Mouse (Mus musculus): ENCODE measurements at regions not wholly inside any gene's neighbourhood (a gene's known extent, or its start where the extent isn't known, plus 50 kb on each side); places are given as distances from the start of the nearest gene placed in this dataset.
A peak's percentile ranks its signal among the peaks of the same experiment; 100 is the strongest.

DNA sequence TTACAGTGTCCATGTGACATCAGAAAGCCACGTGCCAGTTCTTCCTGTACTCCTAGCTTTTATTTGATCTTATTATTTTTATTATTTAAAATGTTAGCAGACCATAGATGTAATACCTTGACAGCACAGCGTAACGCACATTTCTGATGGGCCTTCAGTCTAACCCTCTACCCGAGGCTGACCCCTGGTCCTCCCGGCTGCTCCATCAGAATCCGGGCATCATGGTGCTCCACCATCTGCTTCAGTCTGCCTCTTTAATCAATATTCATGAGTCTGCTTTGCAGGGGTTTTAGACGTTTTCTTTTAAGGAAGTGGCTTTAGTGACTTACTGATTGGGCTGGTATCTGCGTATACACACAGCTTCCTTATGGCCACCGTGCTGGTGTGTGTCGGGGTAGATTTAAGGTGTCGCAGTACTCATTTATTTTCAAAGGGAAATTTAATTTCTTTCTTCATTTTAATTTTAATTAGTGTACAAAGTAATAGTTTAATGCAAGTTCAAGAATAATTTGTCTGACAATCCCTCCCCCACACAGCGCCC, 265.2 kb upstream of the Sox2 start:
- WGBS = 52% methylated on average over 12 of the region's 12 CpGs
- no peak overlapping the region for H3K4me2 ChIP-seq (ENCODE audit: low read length)
- no peaks in the 10 kb centered on the region for H3K9me3 ChIP-seq (replicated peaks; ENCODE audit: control insufficient read depth, low read length, poor library complexity, severe bottlenecking)
- no peaks in the 10 kb centered on the region for H3K27me3 ChIP-seq (ENCODE audit: control insufficient read depth, insufficient read depth, low read depth, low read length)
- H3K9ac ChIP-seq (ENCODE audit: low read depth, low read length) = no peak overlapping the region
- ATAC-seq = 0 out of 2 replicates have a peak, but pooled peaks have one; percentile 45
- H3K4me1 ChIP-seq (ENCODE audit: control insufficient read depth, insufficient read depth, low read length) = no peaks in the 10 kb centered on the region
- no peak overlapping the region for H3K4me3 ChIP-seq (ENCODE audit: low read depth, low read length)
- H3K36me3 ChIP-seq (ENCODE audit: control insufficient read depth, insufficient read depth, low read length) = no peaks in the 10 kb centered on the region
- no peak overlapping the region for H3K27ac ChIP-seq (ENCODE audit: low read length)

DNA sequence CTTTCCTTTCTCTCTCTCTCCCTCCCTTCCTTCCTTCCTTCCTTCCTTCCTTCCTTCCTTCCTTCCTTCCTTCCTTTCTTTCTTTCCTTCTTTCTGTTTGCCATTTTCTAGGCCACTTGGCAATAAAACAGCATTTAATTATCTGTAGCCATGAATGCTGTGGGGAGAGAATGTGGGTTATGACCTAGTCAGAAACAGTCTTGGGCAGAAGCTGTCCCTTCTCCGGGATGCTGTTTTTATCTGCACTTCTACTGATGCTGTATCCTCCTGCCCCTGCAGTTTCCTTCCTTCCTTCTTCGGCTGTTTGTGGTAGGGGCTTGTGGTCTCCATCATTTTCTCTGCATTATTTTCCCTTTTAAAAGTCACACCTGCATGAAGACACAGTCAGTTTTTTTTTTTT, 272.3 kb upstream of the Sox2 start:
- Histone ChIP-seq H3K4me2 (ENCODE audit: low read length) (peak overlapping the region; percentile 54; the same call in 1 of the 2 replicates), H3K27me3 (ENCODE audit: control insufficient read depth, insufficient read depth, low read depth, low read length) (no peaks in the 10 kb centered on the region)
- 24% methylated on average over 2 of the region's 2 CpGs for WGBS

DNA sequence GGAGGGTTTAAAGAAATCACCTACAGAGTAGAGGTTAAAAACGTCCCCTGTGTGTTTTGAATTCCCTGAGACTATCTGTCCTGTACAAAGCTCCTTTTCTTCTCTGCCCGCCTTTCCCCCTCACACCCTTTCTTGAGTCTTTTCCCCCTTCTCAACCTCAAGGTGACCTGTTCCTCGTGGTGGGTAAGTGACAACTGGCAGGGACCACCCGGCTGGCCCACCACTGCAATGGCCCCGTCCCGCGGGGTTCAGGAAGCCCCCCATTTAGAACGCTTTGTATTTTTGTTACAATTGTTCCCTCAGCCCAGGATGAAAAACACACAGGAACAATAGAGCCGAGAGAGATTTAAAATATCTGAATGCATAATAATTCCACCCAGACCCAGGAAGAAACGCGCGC, 272.9 kb upstream of the Sox2 start:
- peaks cover 13% of the 10 kb centered on the region for H3K4me1 ChIP-seq (ENCODE audit: control insufficient read depth, insufficient read depth, low read length)
- H3K27me3 ChIP-seq (ENCODE audit: control insufficient read depth, insufficient read depth, low read depth, low read length) = no peaks in the 10 kb centered on the region
- H3K9me3 ChIP-seq (replicated peaks; ENCODE audit: control insufficient read depth, low read length, poor library complexity, severe bottlenecking) = no peaks in the 10 kb centered on the region
- WGBS = 9% methylated on average over 12 of the region's 12 CpGs
- H3K4me3 ChIP-seq (ENCODE audit: low read depth, low read length) = no peak overlapping the region
- no peak for ATAC-seq
- H3K27ac ChIP-seq (ENCODE audit: low read length) = peak overlapping the region; percentile 67
- H3K4me2 ChIP-seq (ENCODE audit: low read length) = peak overlapping the region; percentile 54
- H3K36me3 ChIP-seq (ENCODE audit: control insufficient read depth, insufficient read depth, low read length) = no peaks in the 10 kb centered on the region
- peak overlapping the region; percentile 61 for H3K9ac ChIP-seq (ENCODE audit: low read depth, low read length)

More for the DNA sequence above, 272.3 kb upstream of the Sox2 start:
- Histone ChIP-seq H3K4me3 (ENCODE audit: low read depth, low read length) (no peak overlapping the region), H3K9me3 (replicated peaks; ENCODE audit: control insufficient read depth, low read length, poor library complexity, severe bottlenecking) (no peaks in the 10 kb centered on the region), H3K4me1 (ENCODE audit: control insufficient read depth, insufficient read depth, low read length) (peaks cover 13% of the 10 kb centered on the region), H3K27ac (ENCODE audit: low read length) (peak overlapping the region; percentile 35; the same call in 1 of the 2 replicates), H3K9ac (ENCODE audit: low read depth, low read length) (no peak overlapping the region), H3K36me3 (ENCODE audit: control insufficient read depth, insufficient read depth, low read length) (no peaks in the 10 kb centered on the region)
- ATAC-seq = 0 out of 2 replicates have a peak, but pooled peaks have one; percentile 54

DNA sequence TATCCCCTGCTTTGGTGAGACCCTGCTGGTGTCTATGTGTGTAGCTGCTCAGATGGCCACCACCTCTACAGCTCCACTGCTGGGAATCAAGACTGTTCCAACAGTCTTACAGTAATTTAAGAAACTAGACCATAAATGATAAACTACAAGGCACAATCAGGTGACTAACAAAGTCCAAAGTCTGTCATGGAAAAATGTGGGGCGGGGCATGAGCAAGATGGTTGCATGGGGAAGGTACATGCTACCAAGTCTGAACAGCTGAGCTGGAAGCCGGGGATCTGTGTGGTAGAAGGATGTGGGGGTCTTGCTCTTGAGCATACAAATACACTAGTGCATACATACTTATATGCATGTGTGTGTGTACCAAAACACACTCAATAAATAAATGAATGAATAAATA, 278.8 kb upstream of the Sox2 start:
- H3K4me2 ChIP-seq (ENCODE audit: low read length) = no peak overlapping the region
- WGBS = 95% methylated on average over 2 of the region's 2 CpGs
- no peak overlapping the region for H3K9ac ChIP-seq (ENCODE audit: low read depth, low read length)
- no peaks in the 10 kb centered on the region for H3K27me3 ChIP-seq (ENCODE audit: control insufficient read depth, insufficient read depth, low read depth, low read length)
- no peak for ATAC-seq
- H3K4me3 ChIP-seq (ENCODE audit: low read depth, low read length) = no peak overlapping the region
- H3K4me1 ChIP-seq (ENCODE audit: control insufficient read depth, insufficient read depth, low read length) = no peaks in the 10 kb centered on the region; the same call in 1 of the 2 replicates
- no peak overlapping the region for H3K27ac ChIP-seq (ENCODE audit: low read length)
- no peaks in the 10 kb centered on the region for H3K9me3 ChIP-seq (replicated peaks; ENCODE audit: control insufficient read depth, low read length, poor library complexity, severe bottlenecking)
- H3K36me3 ChIP-seq (ENCODE audit: control insufficient read depth, insufficient read depth, low read length) = no peaks in the 10 kb centered on the region

DNA sequence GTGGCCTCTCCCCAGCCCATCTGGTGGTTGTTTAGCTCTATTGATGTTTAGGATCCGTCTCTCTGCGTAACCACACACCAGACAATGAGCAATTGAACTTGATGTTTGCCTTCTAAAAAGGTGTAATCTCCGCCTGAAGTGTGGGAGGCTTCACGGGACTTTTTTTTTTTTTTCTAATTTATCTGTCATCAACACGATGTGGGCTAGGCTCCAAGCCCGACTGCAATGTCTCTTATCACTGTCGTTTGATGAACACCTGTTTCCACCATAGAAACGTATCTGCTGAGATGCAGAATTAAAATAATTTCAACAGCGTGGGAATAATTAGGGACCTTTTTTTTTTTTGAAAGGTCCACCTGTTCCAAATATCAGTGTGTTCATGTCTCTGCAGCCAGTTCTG, 257.0 kb upstream of the Dnajc19 start:
- Histone ChIP-seq H3K27ac (ENCODE audit: low read length) (no peak overlapping the region), H3K27me3 (ENCODE audit: control insufficient read depth, insufficient read depth, low read depth, low read length) (peaks cover 2% of the 10 kb centered on the region; the same call in 1 of the 2 replicates), H3K9ac (ENCODE audit: low read depth, low read length) (no peak overlapping the region), H3K4me1 (ENCODE audit: control insufficient read depth, insufficient read depth, low read length) (no peaks in the 10 kb centered on the region), H3K36me3 (ENCODE audit: control insufficient read depth, insufficient read depth, low read length) (no peaks in the 10 kb centered on the region), H3K4me3 (ENCODE audit: low read depth, low read length) (no peak overlapping the region), H3K4me2 (ENCODE audit: low read length) (no peak overlapping the region), H3K9me3 (replicated peaks; ENCODE audit: control insufficient read depth, low read length, poor library complexity, severe bottlenecking) (no peaks in the 10 kb centered on the region)
- WGBS = 81% methylated on average over 9 of the region's 9 CpGs
- no peak for ATAC-seq

DNA sequence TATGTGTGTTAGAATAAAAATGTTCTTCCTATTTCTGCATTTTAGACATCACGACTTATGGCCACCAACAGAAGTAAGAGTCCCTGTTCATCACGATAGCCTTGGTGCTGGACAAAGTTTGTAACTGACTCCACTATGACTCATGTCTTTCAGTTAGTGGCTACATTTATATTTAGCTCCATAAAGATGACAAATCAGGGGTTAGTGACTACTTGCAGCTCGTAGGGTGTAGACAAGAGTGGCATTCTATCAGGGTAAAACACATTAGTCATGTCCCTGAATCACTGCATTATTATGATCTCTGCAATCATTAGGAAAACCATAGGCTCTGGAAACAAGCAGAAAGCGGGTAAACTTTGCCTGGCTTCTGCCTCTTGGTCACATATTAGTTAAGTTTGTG, 252.4 kb upstream of the Dnajc19 start:
- Histone ChIP-seq H3K4me2 (ENCODE audit: low read length) (no peak overlapping the region), H3K9ac (ENCODE audit: low read depth, low read length) (no peak overlapping the region), H3K9me3 (replicated peaks; ENCODE audit: control insufficient read depth, low read length, poor library complexity, severe bottlenecking) (no peaks in the 10 kb centered on the region), H3K4me3 (ENCODE audit: low read depth, low read length) (no peak overlapping the region), H3K27ac (ENCODE audit: low read length) (no peak overlapping the region), H3K36me3 (ENCODE audit: control insufficient read depth, insufficient read depth, low read length) (no peaks in the 10 kb centered on the region), H3K4me1 (ENCODE audit: control insufficient read depth, insufficient read depth, low read length) (peaks cover 16% of the 10 kb centered on the region), H3K27me3 (ENCODE audit: control insufficient read depth, insufficient read depth, low read depth, low read length) (peaks cover 2% of the 10 kb centered on the region; the same call in 1 of the 2 replicates)
- no peak for ATAC-seq
- WGBS = 92% methylated on average over 4 of the region's 4 CpGs

DNA sequence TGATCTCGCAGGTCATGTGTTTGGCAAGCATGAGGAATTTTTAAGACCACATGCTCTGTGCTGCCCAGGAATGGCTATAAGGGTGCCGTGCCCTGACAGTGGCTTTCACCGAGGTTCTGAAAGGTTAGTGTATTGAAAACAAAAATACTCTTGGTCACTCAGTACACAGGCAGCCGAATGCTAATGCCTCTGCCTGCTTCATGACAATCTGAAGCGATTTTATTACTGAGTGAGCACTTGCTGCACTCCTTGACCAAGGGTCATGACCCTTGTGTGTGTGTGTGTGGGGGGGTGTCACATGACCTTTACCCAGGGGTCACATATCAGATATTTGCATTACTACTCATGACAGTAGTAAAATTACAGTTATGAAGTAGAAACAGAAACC, 250.8 kb upstream of the Dnajc19 start:
- no peak overlapping the region for H3K4me3 ChIP-seq (ENCODE audit: low read depth, low read length)
- no peak for ATAC-seq
- no peaks in the 10 kb centered on the region for H3K36me3 ChIP-seq (ENCODE audit: control insufficient read depth, insufficient read depth, low read length)
- H3K9ac ChIP-seq (ENCODE audit: low read depth, low read length) = no peak overlapping the region; the same call in 1 of the 2 replicates
- WGBS = 42% methylated on average over 5 of the region's 5 CpGs
- no peaks in the 10 kb centered on the region for H3K9me3 ChIP-seq (replicated peaks; ENCODE audit: control insufficient read depth, low read length, poor library complexity, severe bottlenecking)
- H3K27ac ChIP-seq (ENCODE audit: low read length) = no peak overlapping the region
- H3K27me3 ChIP-seq (ENCODE audit: control insufficient read depth, insufficient read depth, low read depth, low read length) = peaks cover 2% of the 10 kb centered on the region; the same call in 1 of the 2 replicates
- peaks cover 16% of the 10 kb centered on the region for H3K4me1 ChIP-seq (ENCODE audit: control insufficient read depth, insufficient read depth, low read length)
- H3K4me2 ChIP-seq (ENCODE audit: low read length) = peak overlapping the region; percentile 37

DNA sequence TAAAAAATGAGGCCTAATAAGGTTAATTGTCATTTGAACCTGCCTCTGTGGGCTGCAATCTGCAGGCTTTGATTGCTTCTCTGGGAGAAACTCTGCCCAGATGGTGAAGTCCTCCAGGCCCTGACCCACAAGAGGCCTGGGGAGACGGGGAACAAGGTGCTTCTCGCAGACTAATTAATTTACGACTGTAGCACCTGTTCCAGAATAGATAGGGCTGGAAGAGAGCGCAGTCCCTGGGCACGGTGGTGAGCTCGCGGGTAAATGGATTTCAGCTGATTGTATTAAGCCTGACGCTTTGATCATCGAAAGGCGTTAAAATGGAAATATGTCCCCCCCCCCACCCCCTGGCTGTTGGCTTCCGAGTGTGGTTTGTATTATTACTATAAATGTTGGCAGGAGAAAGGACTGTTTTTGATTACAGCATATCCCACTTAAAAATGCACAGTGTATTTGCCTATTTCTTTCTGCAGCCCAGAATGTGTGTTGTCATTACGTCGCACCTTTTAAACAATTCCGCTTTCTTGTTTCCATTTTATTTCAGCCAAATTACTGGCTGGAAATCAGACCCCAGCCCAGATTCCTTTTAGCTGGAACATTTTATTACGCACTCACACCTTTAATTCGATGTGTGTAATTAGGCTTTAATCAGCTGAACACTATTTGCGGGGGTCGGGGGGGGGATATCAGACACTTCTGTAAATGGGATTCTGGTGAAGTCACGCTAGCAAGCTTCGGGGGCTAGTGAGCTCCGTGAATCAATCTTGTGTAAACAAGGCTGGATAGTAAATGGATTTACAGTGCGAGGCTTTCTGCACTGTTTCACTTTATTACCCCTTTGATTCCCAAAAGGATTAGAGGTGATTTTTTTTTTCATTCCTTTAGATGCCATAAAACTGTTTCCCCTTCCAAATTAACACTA, 250.1 kb upstream of the Dnajc19 start:
- Histone ChIP-seq H3K4me3 (ENCODE audit: low read depth, low read length) (no peak overlapping the region), H3K9ac (ENCODE audit: low read depth, low read length) (no peak overlapping the region), H3K9me3 (replicated peaks; ENCODE audit: control insufficient read depth, low read length, poor library complexity, severe bottlenecking) (no peaks in the 10 kb centered on the region), H3K4me2 (ENCODE audit: low read length) (peak overlapping the region; percentile 37), H3K27me3 (ENCODE audit: control insufficient read depth, insufficient read depth, low read depth, low read length) (peaks cover 2% of the 10 kb centered on the region; the same call in 1 of the 2 replicates), H3K4me1 (ENCODE audit: control insufficient read depth, insufficient read depth, low read length) (peaks cover 16% of the 10 kb centered on the region), H3K27ac (ENCODE audit: low read length) (no peak overlapping the region; the same call in 1 of the 2 replicates), H3K36me3 (ENCODE audit: control insufficient read depth, insufficient read depth, low read length) (no peaks in the 10 kb centered on the region)
- 24% methylated on average over 22 of the region's 22 CpGs for WGBS
- ATAC-seq = peak; percentile 73

DNA sequence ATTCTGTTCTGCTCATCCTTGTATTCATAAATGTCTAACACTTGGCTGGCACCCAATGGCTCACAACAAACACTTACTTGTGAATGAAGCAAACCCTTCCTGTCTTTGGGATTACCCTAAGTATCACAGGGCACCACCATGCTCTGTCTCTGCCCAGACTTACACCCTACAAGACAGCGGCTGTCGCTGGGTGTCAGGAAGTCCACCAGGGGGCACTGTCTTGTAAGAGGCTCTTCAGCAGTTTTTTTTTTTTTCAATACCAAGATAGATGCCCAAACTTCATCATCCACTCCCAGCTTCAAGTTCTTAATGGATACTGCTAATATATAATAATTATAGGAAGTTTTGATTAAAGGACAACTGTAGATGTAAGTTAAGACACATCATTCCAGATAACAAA, 247.7 kb upstream of the Dnajc19 start:
- no peaks in the 10 kb centered on the region for H3K9me3 ChIP-seq (replicated peaks; ENCODE audit: control insufficient read depth, low read length, poor library complexity, severe bottlenecking)

More for the DNA sequence above, 247.7 kb upstream of the Dnajc19 start:
- no peaks in the 10 kb centered on the region for H3K36me3 ChIP-seq (ENCODE audit: control insufficient read depth, insufficient read depth, low read length)
- no peak overlapping the region for H3K4me2 ChIP-seq (ENCODE audit: low read length)
- WGBS = 19% methylated on average over 2 of the region's 2 CpGs
- no peak for ATAC-seq
- no peak overlapping the region for H3K9ac ChIP-seq (ENCODE audit: low read depth, low read length)
- H3K27me3 ChIP-seq (ENCODE audit: control insufficient read depth, insufficient read depth, low read depth, low read length) = no peaks in the 10 kb centered on the region
- H3K4me3 ChIP-seq (ENCODE audit: low read depth, low read length) = no peak overlapping the region
- H3K4me1 ChIP-seq (ENCODE audit: control insufficient read depth, insufficient read depth, low read length) = peaks cover 16% of the 10 kb centered on the region
- no peak overlapping the region for H3K27ac ChIP-seq (ENCODE audit: low read length)

All from midbrain, embryonic 16.5 days (tissue).